Mouse (Mus musculus): ENCODE results near the gene Arf3.

DNA sequence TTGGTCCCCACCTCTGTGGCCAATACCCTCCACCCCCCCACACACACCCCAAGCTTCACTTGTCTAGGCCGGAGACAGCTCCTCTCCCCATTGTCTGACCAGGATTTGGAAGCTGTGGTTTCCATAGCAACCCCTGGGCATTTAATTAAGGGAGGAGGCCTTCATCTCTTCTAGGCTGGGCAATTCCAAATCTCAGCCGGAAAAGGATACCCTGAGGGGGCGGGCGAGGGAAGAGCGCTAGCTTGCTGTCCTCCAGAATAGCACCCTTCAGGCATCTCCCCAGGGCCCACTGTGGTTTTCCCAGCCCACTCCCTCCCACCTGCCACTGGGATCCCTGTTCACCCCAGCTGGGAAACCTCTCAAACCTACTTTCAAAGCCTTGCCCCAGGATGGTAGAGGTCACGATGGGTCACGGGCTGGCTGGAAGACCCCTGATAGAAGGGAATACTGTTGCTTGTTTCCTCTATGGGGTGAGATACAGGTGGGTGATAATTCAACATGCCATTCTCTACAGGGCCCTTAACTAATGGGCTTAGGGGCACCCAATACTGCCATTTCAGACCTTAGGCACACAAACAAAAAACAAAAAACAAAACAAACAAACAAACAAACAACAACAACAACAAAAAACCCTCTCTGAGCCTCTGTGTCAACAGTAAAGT, 71.4 kb downstream of the Arf3 start:
- TF ChIP-seq CTCF (IDR thresholded peaks at IDR 0.05; ENCODE audit: insufficient read depth, low read depth, low read length) (no peak), POLR2A (IDR thresholded peaks at IDR 0.05; ENCODE audit: insufficient read depth, low read depth, low read length) (no peak)
